Mouse (Mus musculus): ENCODE results near the gene Arhgef25. TPM values are rescaled to one million over a fixed set of nuclear protein-coding genes. Genes with fewer than 3 reads are reported as not detected.

Arhgef25 gene
- polyA plus RNA-seq (2014; fragmentation: Illumina TruSeq; extraction: RNeasy Lipid Tissue Mini Kit (QIAGEN cat#74804); ENCODE audit: low read depth, low replicate concordance), result 2.4 TPM

GRCm38 (mm10) chr10:127189651-127190381, at the start of gene Arhgef25:
Gene Arhgef25 (minus strand): TSS chr10:127190083.

GRCm38 (mm10) chr10:127211414-127211854, 21.6 kb upstream of the Arhgef25 start, which contains the start of gene Pip4k2c:
Gene Pip4k2c (minus strand): TSS chr10:127211585.

GRCm38 (mm10) chr10:127195328-127196129, 5.6 kb upstream of the Arhgef25 start, which contains the start of gene Dtx3:
Gene Dtx3 (minus strand): TSS chr10:127195728.

GRCm38 (mm10) chr10:127179871-127180694, 9.8 kb downstream of the Arhgef25 start, which contains the start of gene Slc26a10:
Gene Slc26a10 (minus strand): TSS chr10:127180645.

GRCm38 (mm10) chr10:127164631-127165353, 25.1 kb downstream of the Arhgef25 start, which contains the start of gene B4galnt1:
Gene B4galnt1 (plus strand): TSS chr10:127165225.

Other genes starting within 250 kb of the Arhgef25 start
- 24.8 TPM for gene Ctdsp2, start 211.4 kb downstream of the Arhgef25 start, polyA plus RNA-seq (2014; fragmentation: Illumina TruSeq; extraction: RNeasy Lipid Tissue Mini Kit (QIAGEN cat#74804); ENCODE audit: low read depth, low replicate concordance)
- gene Avil, start 189.4 kb downstream of the Arhgef25 start, polyA plus RNA-seq (2014; fragmentation: Illumina TruSeq; extraction: RNeasy Lipid Tissue Mini Kit (QIAGEN cat#74804); ENCODE audit: low read depth, low replicate concordance), result not detected
- gene Tsfm, start 159.2 kb downstream of the Arhgef25 start, polyA plus RNA-seq (2014; fragmentation: Illumina TruSeq; extraction: RNeasy Lipid Tissue Mini Kit (QIAGEN cat#74804); ENCODE audit: low read depth, low replicate concordance), result 15.5 TPM
- 4.1 TPM for gene Mettl1, start 148.7 kb downstream of the Arhgef25 start, polyA plus RNA-seq (2014; fragmentation: Illumina TruSeq; extraction: RNeasy Lipid Tissue Mini Kit (QIAGEN cat#74804); ENCODE audit: low read depth, low replicate concordance)
- 1.5 TPM for gene Eef1akmt3, start 148.6 kb downstream of the Arhgef25 start, polyA plus RNA-seq (2014; fragmentation: Illumina TruSeq; extraction: RNeasy Lipid Tissue Mini Kit (QIAGEN cat#74804); ENCODE audit: low read depth, low replicate concordance)
- gene Cyp27b1, start 141.8 kb downstream of the Arhgef25 start, polyA plus RNA-seq (2014; fragmentation: Illumina TruSeq; extraction: RNeasy Lipid Tissue Mini Kit (QIAGEN cat#74804); ENCODE audit: low read depth, low replicate concordance), result 0.61 TPM
- gene March9, start 129.9 kb downstream of the Arhgef25 start, polyA plus RNA-seq (2014; fragmentation: Illumina TruSeq; extraction: RNeasy Lipid Tissue Mini Kit (QIAGEN cat#74804); ENCODE audit: low read depth, low replicate concordance), result 2.1 TPM
- 13.5 TPM for gene Cdk4, start 126.5 kb downstream of the Arhgef25 start, polyA plus RNA-seq (2014; fragmentation: Illumina TruSeq; extraction: RNeasy Lipid Tissue Mini Kit (QIAGEN cat#74804); ENCODE audit: low read depth, low replicate concordance)
- 73.7 TPM for gene Tspan31, start 119.8 kb downstream of the Arhgef25 start, polyA plus RNA-seq (2014; fragmentation: Illumina TruSeq; extraction: RNeasy Lipid Tissue Mini Kit (QIAGEN cat#74804); ENCODE audit: low read depth, low replicate concordance)
- not detected for gene Agap2, start 114.8 kb downstream of the Arhgef25 start, polyA plus RNA-seq (2014; fragmentation: Illumina TruSeq; extraction: RNeasy Lipid Tissue Mini Kit (QIAGEN cat#74804); ENCODE audit: low read depth, low replicate concordance)
- 9.4 TPM for gene Os9, start 69.0 kb downstream of the Arhgef25 start, polyA plus RNA-seq (2014; fragmentation: Illumina TruSeq; extraction: RNeasy Lipid Tissue Mini Kit (QIAGEN cat#74804); ENCODE audit: low read depth, low replicate concordance)
- gene B4galnt1, start 24.9 kb downstream of the Arhgef25 start, polyA plus RNA-seq (2014; fragmentation: Illumina TruSeq; extraction: RNeasy Lipid Tissue Mini Kit (QIAGEN cat#74804); ENCODE audit: low read depth, low replicate concordance), result 0.73 TPM
- gene Slc26a10, start 9.4 kb downstream of the Arhgef25 start, polyA plus RNA-seq (2014; fragmentation: Illumina TruSeq; extraction: RNeasy Lipid Tissue Mini Kit (QIAGEN cat#74804); ENCODE audit: low read depth, low replicate concordance), result 0.16 TPM
- 3.6 TPM for gene Dtx3, start 5.6 kb upstream of the Arhgef25 start, polyA plus RNA-seq (2014; fragmentation: Illumina TruSeq; extraction: RNeasy Lipid Tissue Mini Kit (QIAGEN cat#74804); ENCODE audit: low read depth, low replicate concordance)
- gene Pip4k2c, start 21.5 kb upstream of the Arhgef25 start, polyA plus RNA-seq (2014; fragmentation: Illumina TruSeq; extraction: RNeasy Lipid Tissue Mini Kit (QIAGEN cat#74804); ENCODE audit: low read depth, low replicate concordance), result 46.3 TPM
- 0.16 TPM for gene Kif5a, start 73.3 kb upstream of the Arhgef25 start, polyA plus RNA-seq (2014; fragmentation: Illumina TruSeq; extraction: RNeasy Lipid Tissue Mini Kit (QIAGEN cat#74804); ENCODE audit: low read depth, low replicate concordance)
- gene Dctn2, start 76.3 kb upstream of the Arhgef25 start, polyA plus RNA-seq (2014; fragmentation: Illumina TruSeq; extraction: RNeasy Lipid Tissue Mini Kit (QIAGEN cat#74804); ENCODE audit: low read depth, low replicate concordance), result 18.1 TPM
- gene Mbd6, start 98.9 kb upstream of the Arhgef25 start, polyA plus RNA-seq (2014; fragmentation: Illumina TruSeq; extraction: RNeasy Lipid Tissue Mini Kit (QIAGEN cat#74804); ENCODE audit: low read depth, low replicate concordance), result 1.0 TPM
- gene Mars, start 121.7 kb upstream of the Arhgef25 start, polyA plus RNA-seq (2014; fragmentation: Illumina TruSeq; extraction: RNeasy Lipid Tissue Mini Kit (QIAGEN cat#74804); ENCODE audit: low read depth, low replicate concordance), result 7.0 TPM
- gene Arhgap9, start 131.9 kb upstream of the Arhgef25 start, polyA plus RNA-seq (2014; fragmentation: Illumina TruSeq; extraction: RNeasy Lipid Tissue Mini Kit (QIAGEN cat#74804); ENCODE audit: low read depth, low replicate concordance), result not detected
- gene Gli1, start 151.9 kb upstream of the Arhgef25 start, polyA plus RNA-seq (2014; fragmentation: Illumina TruSeq; extraction: RNeasy Lipid Tissue Mini Kit (QIAGEN cat#74804); ENCODE audit: low read depth, low replicate concordance), result not detected
- not detected for gene Inhbe, start 164.3 kb upstream of the Arhgef25 start, polyA plus RNA-seq (2014; fragmentation: Illumina TruSeq; extraction: RNeasy Lipid Tissue Mini Kit (QIAGEN cat#74804); ENCODE audit: low read depth, low replicate concordance)
- not detected for gene Inhbc, start 180.3 kb upstream of the Arhgef25 start, polyA plus RNA-seq (2014; fragmentation: Illumina TruSeq; extraction: RNeasy Lipid Tissue Mini Kit (QIAGEN cat#74804); ENCODE audit: low read depth, low replicate concordance)
- 149 TPM for gene R3hdm2, start 190.2 kb upstream of the Arhgef25 start, polyA plus RNA-seq (2014; fragmentation: Illumina TruSeq; extraction: RNeasy Lipid Tissue Mini Kit (QIAGEN cat#74804); ENCODE audit: low read depth, low replicate concordance)

All from kidney, adult 10 weeks (tissue).